Mouse (Mus musculus) lung, adult 2 months (tissue): Measurements from ENCODE around the gene Sap18b. TPM values are rescaled to one million over a fixed set of nuclear protein-coding genes. Genes with fewer than 3 reads are reported as not detected.
A peak's percentile ranks its signal among the peaks of the same experiment; 100 is the strongest.

Experiments
- DNase-seq: peaks from one replicate; pipeline ENCODE4 v3.0.0; 2022
- H3K4me1 ChIP-seq: fragments of 200-500 bp; 2 replicates; pipeline ENCODE4 v1.6.1; 2011; ENCODE audit warnings: low read length; ENCODE audit not compliant: control insufficient read depth, insufficient read depth
- H3K4me3 ChIP-seq: fragments of 200-500 bp; replicated peaks from 2 replicates; pipeline ENCODE3; 2011; ENCODE audit warnings: low read depth, mild to moderate bottlenecking, control low read depth, low read length; ENCODE audit errors: extremely low read depth
- CTCF ChIP-seq: fragments of 200-500 bp; IDR thresholded peaks from 2 replicates; pipeline ENCODE4 v1.5.1; 2011; ENCODE audit warnings: mild to moderate bottlenecking, low read length, control low read depth; ENCODE audit not compliant: insufficient read depth
- POLR2A ChIP-seq: fragments of 200-500 bp; IDR thresholded peaks from 2 replicates; pipeline ENCODE4 v1.6.1; 2011; ENCODE audit warnings: low read depth, mild to moderate bottlenecking, control low read depth, low read length, borderline replicate concordance; ENCODE audit errors: extremely low read depth
- WGBS: fragments of 180-500 bp; shearing (Covaris S2); methylation state at CpG from one replicate; pipeline ENCODE4 v1.1.7; 2018; 5-methylcytosine and 5-hydroxymethylcytosine counted together
- polyA plus RNA-seq: library from polyadenylated mRNA; depleted of rRNA; stranded (reverse); fragments of >200 nt; gene quantifications from 2 replicates; pipeline ENCODE4 v1.2.3, GENCODE M21; 2012

Sap18b gene
- polyA plus RNA-seq, 1 experiment = 33.3 TPM

DNA sequence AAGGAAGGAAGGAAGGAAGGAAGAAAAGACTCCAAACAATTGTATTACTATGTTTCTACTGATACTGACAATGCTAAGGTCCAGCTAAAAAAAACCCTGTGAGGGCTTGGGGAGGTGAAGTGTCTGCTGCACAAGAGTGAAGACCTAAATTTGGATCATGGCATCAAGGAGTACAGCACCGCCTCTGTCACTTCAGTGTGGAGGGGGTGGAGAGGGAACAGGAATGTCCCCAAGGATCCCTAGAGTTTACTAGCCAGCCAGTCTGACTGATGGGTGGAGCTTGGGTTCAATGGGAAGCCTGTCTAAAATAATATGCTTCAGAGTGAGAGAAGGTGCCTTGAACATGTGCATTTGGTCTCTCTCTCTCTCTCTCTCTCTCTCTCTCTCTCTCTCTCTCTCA, 6.9 kb upstream of the Sap18b start:
- no peaks in the 10 kb centered on the region for H3K4me1 ChIP-seq
- DNase-seq = no peak
- H3K4me3 ChIP-seq = no peak overlapping the region
- no peak for TF ChIP-seq POLR2A
- TF ChIP-seq CTCF = no peak
- WGBS = 18% methylated on average over 1 of the region's 1 CpGs

DNA sequence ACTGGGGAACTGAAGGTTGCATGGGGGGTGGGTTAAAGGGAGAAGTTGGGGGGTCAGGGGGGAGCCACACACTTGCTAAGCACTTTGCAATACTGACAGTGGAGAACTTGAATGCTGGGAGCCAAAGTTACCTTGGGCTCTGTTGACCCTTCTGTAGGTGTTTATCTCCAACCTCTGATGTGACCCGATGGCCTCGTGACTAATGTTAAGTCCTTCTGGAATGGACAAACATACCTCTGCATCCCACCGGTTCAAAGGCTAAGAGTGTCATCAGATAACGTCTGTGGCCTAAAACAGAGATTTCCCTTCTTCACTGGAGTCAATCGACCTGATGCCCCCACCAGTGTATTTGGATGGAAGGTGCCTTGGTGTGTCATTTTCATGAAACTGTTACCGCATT, 3.9 kb upstream of the Sap18b start:
- no peak for TF ChIP-seq CTCF
- TF ChIP-seq POLR2A = no peak
- no peaks in the 10 kb centered on the region for H3K4me1 ChIP-seq
- no peak for DNase-seq
- H3K4me3 ChIP-seq = no peak overlapping the region
- WGBS = 72% methylated on average over 6 of the region's 6 CpGs

DNA sequence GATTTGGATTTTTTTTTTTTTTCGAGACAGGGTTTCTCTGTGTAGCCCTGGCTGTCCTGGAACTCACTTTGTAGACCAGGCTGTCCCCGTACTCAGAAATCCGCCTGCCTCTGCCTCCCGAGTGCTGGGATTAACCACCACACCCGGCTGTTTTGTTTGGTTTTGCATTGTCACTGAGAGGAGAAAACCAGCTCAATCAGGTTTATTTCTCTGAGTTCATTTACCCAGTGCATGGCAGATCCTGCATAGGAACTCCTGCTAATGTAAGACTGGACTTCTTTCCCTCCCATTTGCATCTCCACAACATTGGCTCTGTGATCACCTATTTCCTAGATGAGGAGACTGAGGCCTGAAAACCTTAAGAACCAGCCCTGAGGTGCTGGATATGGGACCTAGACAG, 3.0 kb upstream of the Sap18b start:
- no peak for DNase-seq
- Histone ChIP-seq H3K4me3 (no peak overlapping the region), H3K4me1 (no peaks in the 10 kb centered on the region)
- TF ChIP-seq POLR2A = no peak
- TF ChIP-seq CTCF = no peak
- WGBS = 83% methylated on average over 5 of the region's 5 CpGs

- DNase-seq = no peak
- H3K4me3 ChIP-seq = no peak overlapping the region
- H3K4me1 ChIP-seq = no peaks in the 10 kb centered on the region
- 51% methylated on average over 3 of the region's 3 CpGs for WGBS
- TF ChIP-seq CTCF (no peak), POLR2A (no peak)
Observed at GRCm38 (mm10) chr8:95822699-95823098, 2.4 kb upstream of the Sap18b start.

GRCm38 (mm10) chr8:95830144-95830543, 5.0 kb downstream of the Sap18b start:
- WGBS = 76% methylated on average over 3 of the region's 3 CpGs
- no peak for TF ChIP-seq CTCF
- no peak for TF ChIP-seq POLR2A
- Histone ChIP-seq H3K4me1 (no peaks in the 10 kb centered on the region), H3K4me3 (no peak overlapping the region)
- no peak for DNase-seq

- Histone ChIP-seq H3K4me1 (no peaks in the 10 kb centered on the region), H3K4me3 (no peak overlapping the region)
- WGBS = 17% methylated on average over 16 of the region's 16 CpGs
- TF ChIP-seq POLR2A (no peak), CTCF (peak; percentile 74)
- DNase-seq = peak; percentile 84
Observed at GRCm38 (mm10) chr8:95832603-95833434, 7.7 kb downstream of the Sap18b start.

GRCm38 (mm10) chr8:95833435-95833984, 8.4 kb downstream of the Sap18b start:
- 3% methylated on average over 16 of the region's 16 CpGs for WGBS
- H3K4me1 ChIP-seq = no peaks in the 10 kb centered on the region
- no peak overlapping the region for H3K4me3 ChIP-seq
- no peak for TF ChIP-seq POLR2A
- TF ChIP-seq CTCF = no peak
- no peak for DNase-seq

GRCm38 (mm10) chr8:95835891-95836290, 10.7 kb downstream of the Sap18b start:
- DNase-seq = no peak
- Histone ChIP-seq H3K4me1 (no peaks in the 10 kb centered on the region), H3K4me3 (no peak overlapping the region)
- 70% methylated on average over 4 of the region's 4 CpGs for WGBS
- TF ChIP-seq POLR2A (no peak), CTCF (no peak)

GRCm38 (mm10) chr8:95837266-95837665, 12.1 kb downstream of the Sap18b start:
- 92% methylated on average over 10 of the region's 10 CpGs for WGBS
- H3K4me3 ChIP-seq = no peak overlapping the region
- TF ChIP-seq CTCF (no peak), POLR2A (no peak)
- no peaks in the 10 kb centered on the region for H3K4me1 ChIP-seq
- DNase-seq = no peak

- H3K4me3 ChIP-seq = no peak overlapping the region
- 100% methylated on average over 4 of the region's 4 CpGs for whole genome bisulfite sequencing
- TF ChIP-seq POLR2A = no peak
- no peak for TF ChIP-seq CTCF
- H3K4me1 ChIP-seq = no peaks in the 10 kb centered on the region
- DNase-seq = no peak
Observed at GRCm38 (mm10) chr8:95839289-95839688, 14.1 kb downstream of the Sap18b start.
